Mouse (Mus musculus) embryo, embryonic 11.5 days (tissue): ENCODE measurements around the gene Il12a.
"Not testable (repeated sequence)": the region's sequence is repeated elsewhere in the genome, so short reads cannot be mapped to it uniquely, and the experiment has no call there.

Source experiments
- DNase-seq: peaks from one replicate; pipeline ENCODE4 v3.0.0-alpha.2; 2012; ENCODE audit warnings: low read depth, low spot score

Gene Il12a

DNA sequence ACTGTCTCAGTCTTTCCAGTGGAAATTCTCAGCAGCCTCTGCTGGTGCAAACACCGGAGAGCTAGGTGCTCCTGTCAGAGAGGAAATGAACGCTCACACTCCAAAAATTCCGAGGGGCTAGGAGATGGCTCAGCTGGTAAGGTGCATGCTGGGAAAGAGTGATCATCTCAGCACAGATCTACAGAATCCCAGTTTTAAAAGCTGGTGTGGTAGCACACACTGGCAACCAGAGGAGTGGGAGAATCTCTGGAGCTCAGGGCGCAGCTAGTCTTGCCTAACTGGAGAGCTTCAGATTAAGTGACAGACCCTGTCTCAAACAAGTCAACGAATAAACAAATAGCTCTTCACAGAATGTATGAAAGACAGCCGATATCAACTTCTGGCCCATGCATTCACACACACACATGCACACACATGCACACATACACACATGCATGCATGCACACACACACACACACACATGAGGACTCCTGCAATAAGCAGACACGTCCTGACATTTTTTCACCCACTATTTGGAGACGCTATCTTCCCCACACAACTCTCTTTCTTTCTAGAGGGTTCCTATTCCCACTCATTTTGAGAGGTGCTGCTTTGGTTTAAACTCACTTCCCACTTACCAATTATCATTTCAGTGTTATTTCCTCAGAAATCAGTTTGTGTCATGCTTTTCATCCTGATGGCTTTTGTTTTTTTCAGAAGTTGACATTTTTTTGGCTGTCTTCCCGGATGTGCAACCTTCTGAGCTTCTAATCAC is 52.5 kb downstream of the Il12a start:
- no peak for DNase-seq

DNA sequence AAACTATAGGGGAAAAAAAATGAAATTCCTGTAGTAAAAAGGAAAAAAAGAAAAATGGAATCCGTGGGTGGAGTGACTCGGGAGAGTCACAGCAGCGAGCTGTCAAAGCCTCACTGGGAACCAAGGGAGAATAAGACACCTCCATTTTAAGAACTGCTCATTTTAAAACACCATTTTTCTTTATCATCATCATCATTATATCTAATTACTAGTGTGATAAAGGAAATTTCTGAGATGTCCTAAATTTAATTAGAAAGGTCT is 53.0 kb downstream of the Il12a start:
- DNase-seq = no peak

DNA sequence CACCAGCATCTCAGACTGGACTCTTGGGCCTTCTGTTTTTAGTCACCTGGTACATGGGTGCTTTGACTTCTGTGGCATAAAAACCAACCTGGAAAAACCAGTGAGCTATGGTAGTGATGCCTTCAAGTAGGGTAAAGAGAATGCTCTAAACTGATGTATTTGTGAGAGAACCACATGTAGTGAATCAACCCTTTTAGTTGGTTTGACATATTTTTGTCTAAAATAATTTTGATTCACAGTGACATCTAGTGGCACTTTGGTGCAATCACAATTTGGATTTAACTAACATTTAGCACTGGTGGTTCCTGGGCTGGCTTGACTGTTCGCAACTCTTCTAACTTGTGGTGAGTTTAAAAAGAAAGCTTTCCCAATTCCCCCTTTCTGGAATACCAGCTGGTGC is 53.7 kb downstream of the Il12a start:
- no peak for DNase-seq

DNA sequence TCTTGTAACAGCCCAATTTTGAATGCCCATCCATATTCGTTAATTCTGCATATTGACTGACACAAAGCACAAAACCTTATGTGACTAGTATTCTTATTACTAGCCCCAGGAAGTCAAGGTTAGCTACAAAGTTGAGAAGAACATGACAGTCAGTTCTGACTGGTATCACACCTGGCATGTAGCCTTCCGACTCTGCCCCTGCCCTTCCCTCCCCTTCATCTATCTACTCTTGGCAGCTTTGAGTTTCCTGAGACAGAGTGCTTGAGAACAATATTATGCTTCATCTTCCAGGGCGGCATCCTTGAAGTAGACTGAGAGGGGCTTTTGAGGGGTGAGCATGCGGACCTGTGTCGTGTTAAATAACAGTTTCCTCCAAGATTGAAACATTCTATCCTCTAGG is 54.6 kb downstream of the Il12a start:
- no peak for DNase-seq

DNA sequence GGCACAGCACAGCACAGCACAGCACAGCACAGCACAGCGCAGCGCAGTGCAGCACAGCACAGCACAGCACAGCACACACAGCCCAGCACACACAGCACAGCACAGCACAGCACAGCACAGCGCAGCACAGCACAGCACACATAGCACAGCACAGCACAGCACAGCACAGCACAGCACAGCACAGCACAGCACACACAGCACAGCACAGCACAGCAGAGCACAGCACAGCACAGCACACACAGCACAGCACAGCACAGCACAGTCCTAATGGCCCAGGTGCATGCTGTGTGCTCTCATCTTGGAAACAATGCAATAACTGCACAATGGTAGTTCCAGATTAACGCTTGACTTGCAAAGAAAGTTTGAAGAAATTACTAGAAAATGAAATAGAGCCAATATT is 55.8 kb downstream of the Il12a start:
- DNase-seq = not testable (repeated sequence)
